Mouse (Mus musculus) liver, postnatal 0 days (tissue): Measurements from ENCODE around the gene Apobec1.

Experiments used
- CTCF ChIP-seq: sonication (generic); IDR thresholded peaks from 2 replicates; pipeline ENCODE4 v1.5.1; 2016; ENCODE audit warnings: antibody characterized with exemption, low read depth
- EP300 ChIP-seq: IDR thresholded peaks from 2 replicates; pipeline ENCODE4 v1.6.1; 2016; ENCODE audit warnings: antibody characterized with exemption, low read depth, mild to moderate bottlenecking

DNA sequence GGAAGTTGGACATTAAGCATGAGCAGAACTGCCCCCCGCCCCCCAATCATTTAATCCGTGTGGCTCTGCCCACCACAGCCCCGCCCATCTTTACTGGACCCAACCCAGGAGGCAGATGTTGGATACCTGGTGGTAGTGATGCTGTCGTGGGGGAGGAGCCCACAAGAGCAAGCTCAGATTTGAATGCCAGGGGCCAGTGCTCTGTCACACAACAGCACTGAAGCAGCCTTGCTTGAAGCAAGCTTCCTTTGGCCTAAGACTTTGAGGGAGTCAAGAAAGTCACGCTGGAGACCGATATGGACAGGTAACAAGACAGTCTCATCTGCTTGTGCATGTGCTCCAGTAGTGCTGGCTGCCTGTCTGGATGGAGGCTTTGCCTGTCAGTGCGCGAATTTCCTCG is 48.6 kb downstream of the Apobec1 start, which contains the start of gene Aicda:
- no peak for TF ChIP-seq CTCF
- no peak for TF ChIP-seq EP300
